Mouse (Mus musculus) embryonic stem cell, embryonic (primary cell): ENCODE data around the gene Olfr524.

Experiments
- CTCF ChIA-PET, 4 experiments: fragments of 300-600 bp in 2 of 4; fragments of 350-600 bp in 2 of 4; sonication (Branson Sonifier 250); formaldehyde crosslinking; loops; one replicate each; lab custom pipeline; 2022; ENCODE audit warnings: inconsistent platforms in 2 of 4; lab: Charles Lee
- POLR2A ChIA-PET, 4 experiments: fragments of 300-600 bp in 2 of 4; fragments of 350-600 bp in 2 of 4; sonication (Branson Sonifier 250); formaldehyde crosslinking; loops; one replicate each; lab custom pipeline; 2022; ENCODE audit warnings: antibody characterized with exemption in 4 of 4, inconsistent platforms in 1 of 4; lab: Charles Lee

Gene Olfr524

GRCm38 (mm10) chr7:140190435-140190834, 15.3 kb downstream of the Olfr524 start:
- POLR2A ChIA-PET: no interaction called here

GRCm38 (mm10) chr7:140188391-140189328, 17.1 kb downstream of the Olfr524 start:
- POLR2A ChIA-PET: interaction anchor here in 2 of 4 experiments (0.5 to 1.5 kb wide), 4 partner anchors 17 to 633 kb away, joined by 3 to 4 read pairs (median 3); no protein-coding TSS in a partner anchor
- CTCF ChIA-PET: interaction anchor here (0.6 to 3.0 kb wide), 57 partner anchors 8 to 1101 kb away, joined by 3 to 23 read pairs (median 4); partner anchors contain the start of genes Olfr523 (in 1 of the 4), Psmd13 (in 1 of the 4), Sirt3 (in 1 of the 4) and Zfp941 (in 1 of the 4)

More at GRCm38 (mm10) chr7:140190435-140190834, 15.3 kb downstream of the Olfr524 start:
- CTCF ChIA-PET: no interaction called here

GRCm38 (mm10) chr7:140187721-140188390, 17.9 kb downstream of the Olfr524 start:
- POLR2A ChIA-PET: interaction anchor here in 3 of 4 experiments (0.6 to 1.5 kb wide), 4 partner anchors 16 to 633 kb away, joined by 3 to 7 read pairs (median 4); no protein-coding TSS in a partner anchor

GRCm38 (mm10) chr7:140186646-140187620, 18.8 kb downstream of the Olfr524 start:
- POLR2A ChIA-PET: interaction anchor here in 2 of 4 experiments (0.6 to 1.2 kb wide), 3 partner anchors 210 to 618 kb away, joined by 3 to 7 read pairs (median 3); no protein-coding TSS in a partner anchor
- CTCF ChIA-PET: interaction anchor here (0.5 to 3.0 kb wide), 38 partner anchors 9 to 872 kb away, joined by 3 to 23 read pairs (median 4); partner anchors contain the start of genes Echs1 (in 1 of the 4), Olfr523 (in 1 of the 4) and Zfp941 (in 1 of the 4)

More at GRCm38 (mm10) chr7:140187721-140188390, 17.9 kb downstream of the Olfr524 start:
- CTCF ChIA-PET: interaction anchor here (0.5 to 3.0 kb wide), 59 partner anchors 9 to 882 kb away, joined by 3 to 23 read pairs (median 4); partner anchors contain the start of genes Zfp941 (in 2 of the 4), Olfr523 (in 1 of the 4), Psmd13 (in 1 of the 4) and Sirt3 (in 1 of the 4)

DNA sequence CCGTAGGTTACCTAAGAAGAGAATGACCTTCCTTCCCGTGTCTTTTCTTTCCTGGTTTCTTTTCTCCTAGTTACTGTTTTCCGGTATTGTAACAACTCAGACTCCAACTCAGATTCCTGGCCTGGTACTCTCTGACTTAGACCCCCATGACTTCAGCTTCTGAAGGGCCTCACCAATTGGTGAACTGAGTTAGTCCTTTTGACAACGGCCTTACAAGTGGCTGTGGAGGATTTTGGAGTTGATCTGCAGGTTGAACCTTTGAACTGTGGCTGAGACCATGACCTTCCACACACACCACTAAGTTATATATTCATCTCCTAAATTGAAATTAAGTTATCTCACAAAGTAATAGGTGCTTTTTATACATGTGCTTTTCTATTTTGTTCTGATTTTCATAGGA, 21.6 kb downstream of the Olfr524 start:
- ChIA-PET POLR2A (no interaction called here), CTCF (no interaction called here)

- CTCF ChIA-PET: interaction anchor here in 1 of 4 experiments (0.7 kb wide), 1 partner anchor 12 kb away, joined by 5 read pairs; no protein-coding TSS in a partner anchor
- POLR2A ChIA-PET: no interaction called here
Measured at GRCm38 (mm10) chr7:140180692-140181091, 25.1 kb downstream of the Olfr524 start.

DNA sequence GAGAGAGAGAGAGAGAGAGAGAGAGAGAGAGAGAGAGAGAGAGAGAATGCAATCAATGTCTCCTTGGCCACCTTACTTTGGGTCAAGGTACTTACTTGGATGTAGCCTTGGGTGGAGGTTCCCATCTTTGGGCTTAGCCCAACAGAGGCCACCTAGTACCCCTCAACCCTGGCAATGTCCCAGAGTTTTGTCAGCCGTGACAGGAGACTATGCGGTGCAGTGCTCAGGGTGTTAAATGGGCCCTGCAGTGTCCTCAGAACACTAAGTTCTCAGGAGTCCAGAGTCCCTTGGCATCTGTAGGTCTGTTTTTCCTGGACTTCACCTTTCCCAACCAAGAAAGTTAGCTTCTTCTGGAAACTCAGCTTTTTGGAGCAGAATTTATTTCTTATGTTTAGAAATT, 26.6 kb downstream of the Olfr524 start:
- POLR2A ChIA-PET: no interaction called here
- CTCF ChIA-PET: no interaction called here

DNA sequence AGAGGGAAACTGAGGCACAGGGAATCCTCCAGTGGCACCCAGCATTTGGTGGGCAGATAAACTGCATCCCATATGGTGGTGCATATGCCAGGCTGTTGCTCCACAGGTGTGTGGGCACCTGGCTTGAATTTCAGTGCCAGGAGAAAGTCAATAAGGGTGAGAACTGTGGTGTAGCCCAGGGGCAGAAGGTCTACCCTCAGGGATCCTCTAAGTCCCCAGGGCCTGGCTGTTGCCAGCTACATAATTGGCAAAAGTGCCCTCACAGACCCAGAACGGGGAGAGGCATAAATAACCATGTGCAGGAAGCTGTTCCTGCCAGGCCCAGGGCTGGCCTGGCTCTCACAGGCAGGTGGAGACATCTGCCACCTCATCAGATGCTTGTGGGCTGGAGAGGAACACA, 32.8 kb downstream of the Olfr524 start, which contains the start of gene Olfr523:
Olfr523 (plus strand) TSS at position 282 of the 400 bp plus-strand sequence.
- POLR2A ChIA-PET: interaction anchor here in 1 of 4 experiments (1.5 kb wide), 1 partner anchor 787 kb away, joined by 3 read pairs; no protein-coding TSS in a partner anchor
- CTCF ChIA-PET: interaction anchor here in 2 of 4 experiments (1.4 to 2.4 kb wide), 2 partner anchors 15 to 16 kb away, joined by 6 to 17 read pairs; no protein-coding TSS in a partner anchor

- POLR2A ChIA-PET: interaction anchor here in 2 of 4 experiments (0.5 to 1.3 kb wide), 3 partner anchors 25 to 680 kb away, joined by 3 to 4 read pairs (median 4); partner anchors contain the start of gene Mtg1 (in 1 of the 2)
- CTCF ChIA-PET: interaction anchor here in 2 of 4 experiments (0.6 to 2.4 kb wide), 2 partner anchors 17 kb away, joined by 4 to 17 read pairs; no protein-coding TSS in a partner anchor
Measured at GRCm38 (mm10) chr7:140170863-140171262, 34.9 kb downstream of the Olfr524 start.

GRCm38 (mm10) chr7:140169386-140169785, 36.4 kb downstream of the Olfr524 start:
- ChIA-PET CTCF (no interaction called here), POLR2A (no interaction called here)

GRCm38 (mm10) chr7:140167950-140168349, 37.8 kb downstream of the Olfr524 start:
- ChIA-PET POLR2A (interaction anchor here in 1 of 4 experiments (0.7 kb wide), 1 partner anchor 110 kb away, joined by 4 read pairs; no protein-coding TSS in a partner anchor), CTCF (interaction anchor here in 1 of 4 experiments (1.0 kb wide), 1 partner anchor 23 kb away, joined by 3 read pairs; no protein-coding TSS in a partner anchor)

DNA sequence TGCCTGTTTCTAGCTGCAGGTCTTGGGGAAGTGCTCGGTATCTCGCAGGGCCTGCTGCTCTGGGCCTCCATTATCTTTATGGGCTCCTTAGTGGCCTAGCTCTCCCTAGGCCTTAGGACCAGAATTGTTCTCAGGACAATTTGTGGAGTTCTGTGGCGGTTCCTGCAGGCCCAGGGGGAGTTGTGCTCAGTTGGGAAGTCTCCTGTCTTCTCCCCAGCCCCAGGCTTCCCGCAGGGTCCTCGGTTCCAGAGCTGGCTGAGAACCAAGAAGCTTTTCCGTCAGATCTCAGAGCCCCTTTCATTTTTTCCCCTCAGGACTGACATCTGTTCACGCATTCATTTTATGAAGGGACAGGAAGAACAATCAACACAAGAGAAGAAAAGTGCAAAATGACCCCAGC, 41.1 kb downstream of the Olfr524 start, which contains the start of gene Olfr522:
Olfr522 (minus strand) TSS at position 101 of the 400 bp plus-strand sequence.
- CTCF ChIA-PET: no interaction called here
- POLR2A ChIA-PET: no interaction called here

DNA sequence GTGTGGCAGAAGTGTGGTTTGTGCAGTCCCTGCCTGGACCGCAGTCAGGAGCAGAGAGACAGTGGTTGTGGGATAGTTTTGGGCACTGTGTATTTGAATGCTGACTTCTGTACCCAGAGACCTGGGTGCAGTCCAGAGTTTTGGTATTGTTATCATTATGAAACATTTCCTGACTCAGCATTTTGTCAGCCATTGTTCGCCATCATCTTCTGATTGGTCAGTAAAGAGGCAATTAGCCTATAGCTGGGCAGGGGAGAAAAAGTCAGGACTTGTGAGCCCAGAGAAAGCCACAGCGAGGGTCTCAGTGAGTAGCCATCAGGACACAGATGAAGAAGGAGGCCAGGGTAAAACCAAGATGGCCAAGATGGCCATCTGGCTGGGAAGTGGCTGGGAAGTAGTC, 45.4 kb downstream of the Olfr524 start:
- CTCF ChIA-PET: no interaction called here
- POLR2A ChIA-PET: interaction anchor here in 2 of 4 experiments (0.8 to 1.1 kb wide), 2 partner anchors 8 to 13 kb away, joined by 3 read pairs; no protein-coding TSS in a partner anchor

GRCm38 (mm10) chr7:140154218-140154927, 51.4 kb downstream of the Olfr524 start, which contains the start of gene Sprn:
Gene Sprn, minus strand, starts transcription at chr7:140154877.
- POLR2A ChIA-PET: interaction anchor here in 1 of 4 experiments (0.6 to 2.4 kb wide), 4 partner anchors 13 to 146 kb away, joined by 3 to 12 read pairs (median 4); partner anchors contain the start of gene Mtg1
- CTCF ChIA-PET: interaction anchor here in 2 of 4 experiments (0.7 kb wide), 2 partner anchors 10 to 75 kb away, joined by 3 read pairs; no protein-coding TSS in a partner anchor

DNA sequence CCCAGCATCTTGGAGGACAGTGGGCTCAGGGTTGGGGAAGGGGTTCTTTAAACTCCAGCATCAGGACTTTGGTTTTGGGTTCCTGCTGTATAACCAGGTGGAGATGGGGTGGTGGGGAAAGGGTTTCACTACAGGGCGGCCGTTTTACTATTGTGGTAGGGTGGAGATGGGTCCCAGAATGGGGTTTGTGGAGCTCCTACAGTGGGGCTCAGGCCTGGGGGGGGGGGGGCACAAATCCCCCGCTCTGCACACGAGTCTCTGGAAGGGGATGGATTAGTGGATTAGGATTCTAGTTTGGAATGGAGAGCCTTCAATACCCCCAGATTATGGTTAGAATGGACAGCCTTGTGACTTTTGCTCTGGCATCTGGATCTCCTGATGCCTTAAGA, 51.9 kb downstream of the Olfr524 start:
- CTCF ChIA-PET: interaction anchor here in 3 of 4 experiments (0.6 to 2.4 kb wide), 5 partner anchors 9 to 652 kb away, joined by 3 to 7 read pairs (median 3); no protein-coding TSS in a partner anchor
- POLR2A ChIA-PET: interaction anchor here in 3 of 4 experiments (0.7 to 2.4 kb wide), 6 partner anchors 12 to 52 kb away, joined by 3 to 12 read pairs (median 4); partner anchors contain the start of genes Mtg1 (in 2 of the 3) and Fuom (in 1 of the 3)
